Mouse (Mus musculus): ENCODE measurements at regions not wholly inside any gene's neighbourhood (a gene's known extent, or its start where the extent isn't known, plus 50 kb on each side); places are given as distances from the start of the nearest gene placed in this dataset.

GRCm38 (mm10) chr12:10248110-10248509, 121.7 kb upstream of the Nt5c1b start:
- DNase-seq (ENCODE audit: low read depth, low spot score), result no peak

- DNase-seq (ENCODE audit: low read depth, low spot score), result no peak
Observed at GRCm38 (mm10) chr12:10256385-10256784, 113.4 kb upstream of the Nt5c1b start.

- no peak for DNase-seq (ENCODE audit: low read depth, low spot score)
Observed at GRCm38 (mm10) chr12:10266201-10266600, 103.6 kb upstream of the Nt5c1b start.

- DNase-seq (ENCODE audit: low read depth, low spot score), result no peak
Observed at GRCm38 (mm10) chr12:10272038-10272437, 97.7 kb upstream of the Nt5c1b start.

- DNase-seq (ENCODE audit: low read depth, low spot score), result no peak
Observed at GRCm38 (mm10) chr12:10275226-10275625, 94.5 kb upstream of the Nt5c1b start.

- DNase-seq (ENCODE audit: low read depth, low spot score), result peak; percentile 6
Observed at GRCm38 (mm10) chr12:10292646-10293045, 77.1 kb upstream of the Nt5c1b start.

GRCm38 (mm10) chr12:10305970-10306369, 63.8 kb upstream of the Nt5c1b start:
- no peak for DNase-seq (ENCODE audit: low read depth, low spot score)

All from forelimb bud, embryonic 11.5 days (tissue).